Mouse (Mus musculus) embryonic fibroblast, embryonic 13.5 days (primary cell): ENCODE results near the gene Bricd5.

ENCODE experiments used
- CTCF ChIP-seq: IDR thresholded peaks from 2 replicates; pipeline ENCODE4 v1.5.1; 2011; ENCODE audit warnings: mild to moderate bottlenecking, control low read depth, low read length, moderate library complexity, borderline replicate concordance; ENCODE audit not compliant: insufficient read depth
- POLR2A ChIP-seq: IDR thresholded peaks from 2 replicates; pipeline ENCODE4 v1.6.1; 2011; ENCODE audit warnings: low read depth, mild to moderate bottlenecking, control low read depth, low read length, moderate library complexity

- TF ChIP-seq CTCF: peak; percentile 54; the same call in 1 of the 2 replicates
- no peak for TF ChIP-seq POLR2A
These were observed 28.5 kb downstream of the Bricd5 start for GRCm38 (mm10) chr17:24502208-24502607.
